Mouse (Mus musculus) natural killer cell, adult 2 months (primary cell): ENCODE data around the gene Pigl.
"Not testable (repeated sequence)": the region's sequence is repeated elsewhere in the genome, so short reads cannot be mapped to it uniquely, and the experiment has no call there.

Source experiments
- DNase-seq, 2 experiments: peaks; one replicate each; pipeline ENCODE4 v3.0.0; 2022; ENCODE audit warnings: low spot score in 2 of 2

Gene Pigl

DNA sequence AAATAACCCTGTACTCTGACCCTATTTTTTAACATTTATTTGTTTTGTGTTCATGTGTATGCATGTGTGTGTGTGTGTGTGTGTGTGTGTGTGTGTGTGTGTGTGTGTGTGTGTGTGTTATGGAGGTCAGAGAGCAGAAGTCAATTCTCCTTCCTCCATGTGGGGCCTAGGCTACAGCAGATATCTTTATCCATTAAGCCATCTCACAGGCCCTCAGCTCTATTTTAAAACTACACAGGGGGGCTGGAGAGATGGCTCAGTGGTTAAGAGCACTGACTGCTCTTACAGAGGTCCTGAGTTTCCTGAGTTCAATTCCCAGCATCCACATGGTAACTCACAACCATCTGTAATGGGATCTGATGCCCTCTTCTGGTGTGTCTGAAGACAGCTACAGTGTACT lies 9.0 kb downstream of the Pigl start:
- not testable (repeated sequence) for DNase-seq

- no peak for DNase-seq
Observed at GRCm38 (mm10) chr11:62470451-62470850, 12.2 kb downstream of the Pigl start.

- no peak for DNase-seq
Observed at GRCm38 (mm10) chr11:62473516-62473915, 15.3 kb downstream of the Pigl start.

DNA sequence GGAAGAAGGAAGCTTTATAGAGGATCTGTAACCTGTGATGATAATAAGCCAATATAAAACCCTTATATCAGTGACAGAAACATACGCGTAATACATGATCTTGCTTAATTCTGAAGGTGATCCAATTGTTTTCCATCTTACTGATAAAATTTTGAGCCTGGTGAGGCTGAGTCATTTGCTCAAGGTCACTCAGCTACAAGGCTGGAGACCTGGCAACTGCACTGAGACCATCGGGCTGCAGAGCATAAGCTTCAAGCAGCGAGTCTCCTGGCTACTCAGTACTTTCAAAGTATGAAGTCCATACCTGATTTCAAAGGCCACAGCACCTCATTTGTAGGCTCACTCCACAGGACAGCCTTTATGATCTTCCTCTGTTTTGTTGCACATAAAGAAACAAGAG lies 17.9 kb downstream of the Pigl start:
- no peak for DNase-seq

DNA sequence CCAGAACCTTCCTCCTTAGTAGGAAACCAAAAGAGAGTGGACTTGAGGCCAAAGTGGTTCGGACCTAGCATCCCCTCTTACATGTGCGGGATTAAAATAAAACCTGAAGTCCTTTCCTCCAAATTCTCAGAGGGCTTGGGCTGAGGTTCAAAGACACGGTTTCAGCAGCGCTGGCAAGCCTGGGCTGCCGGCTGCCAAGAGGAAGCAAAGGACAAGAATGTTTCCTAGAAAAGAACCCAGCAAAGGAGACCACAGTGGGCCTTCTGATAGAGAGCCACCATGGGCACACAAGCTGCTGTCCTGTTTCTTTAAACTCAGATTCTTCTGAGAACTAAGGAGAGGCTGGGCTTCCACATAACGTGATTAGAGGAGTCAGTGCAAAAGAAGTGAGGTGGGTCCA lies 20.7 kb downstream of the Pigl start:
- DNase-seq = no peak

DNA sequence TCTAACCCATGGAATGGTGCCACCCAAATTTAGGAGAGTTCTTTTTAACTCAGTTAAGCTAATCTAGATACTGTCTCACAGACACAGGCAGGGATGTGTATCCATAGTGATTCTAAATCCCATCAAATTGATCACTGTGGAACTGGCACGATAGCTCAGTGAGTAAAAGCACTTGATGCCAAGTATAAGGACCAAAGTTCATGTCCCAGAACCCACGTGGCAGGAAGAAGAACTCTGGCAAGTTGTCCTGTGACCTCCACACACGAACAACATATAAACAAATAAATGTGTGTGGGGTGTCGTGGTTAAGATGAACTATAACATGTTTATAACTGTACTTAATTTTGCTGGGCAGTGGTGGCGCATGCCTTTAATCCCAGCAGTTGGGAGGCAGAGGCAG lies 21.3 kb downstream of the Pigl start:
- DNase-seq = no peak

- no peak for DNase-seq
Observed at GRCm38 (mm10) chr11:62486949-62487348, 28.7 kb downstream of the Pigl start.

GRCm38 (mm10) chr11:62487540-62488350 lies 29.5 kb downstream of the Pigl start:
- DNase-seq = no peak

DNA sequence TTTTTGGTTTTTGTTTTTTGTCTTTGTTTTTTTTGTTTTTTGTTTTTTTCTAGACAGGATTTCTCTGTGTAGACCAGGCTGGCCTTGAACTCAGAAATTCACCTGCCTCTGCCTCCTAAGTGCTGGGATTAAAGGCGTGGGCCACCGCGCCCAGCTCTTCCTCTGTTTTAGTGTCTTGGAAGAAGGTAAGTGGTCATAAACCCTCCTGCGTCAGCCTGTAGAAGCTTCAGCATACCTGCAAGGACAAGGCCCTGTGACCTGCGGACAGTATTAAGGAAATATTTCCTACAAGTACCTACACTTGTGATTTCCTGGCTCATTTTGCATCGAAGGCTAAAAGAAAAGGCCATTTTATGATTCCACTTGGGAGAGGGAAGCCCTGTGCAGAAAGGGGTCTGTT lies 35.4 kb downstream of the Pigl start:
- no peak for DNase-seq

GRCm38 (mm10) chr11:62494754-62495275 lies 36.6 kb downstream of the Pigl start:
- peak; percentile 36 to 48 for DNase-seq

DNA sequence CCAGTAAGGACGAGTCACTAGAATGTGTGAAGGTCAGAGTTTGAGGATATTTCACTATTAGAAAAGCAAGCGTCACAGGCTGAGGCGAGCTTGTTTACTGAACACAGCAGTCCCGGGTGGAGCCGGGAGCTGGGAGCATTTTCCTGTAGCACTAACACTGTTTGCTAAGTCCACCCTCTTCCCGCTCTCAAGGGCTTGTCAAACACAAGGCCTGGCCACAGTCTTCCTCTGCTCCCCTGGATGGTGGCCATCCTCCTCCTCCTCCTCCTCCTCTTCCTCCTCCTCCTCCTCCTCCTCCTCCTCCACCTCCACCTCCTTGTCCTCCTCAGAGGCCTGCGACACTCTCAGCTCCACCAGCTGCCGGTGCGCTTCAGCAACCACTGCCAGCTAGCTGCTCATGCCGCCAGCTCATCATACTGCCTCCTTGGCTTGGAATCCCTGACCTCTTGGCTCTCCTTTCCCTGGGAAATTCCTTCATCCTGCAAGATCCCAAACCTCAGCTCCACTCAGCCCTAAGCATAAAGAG lies 37.1 kb downstream of the Pigl start:
- no peak for DNase-seq

DNA sequence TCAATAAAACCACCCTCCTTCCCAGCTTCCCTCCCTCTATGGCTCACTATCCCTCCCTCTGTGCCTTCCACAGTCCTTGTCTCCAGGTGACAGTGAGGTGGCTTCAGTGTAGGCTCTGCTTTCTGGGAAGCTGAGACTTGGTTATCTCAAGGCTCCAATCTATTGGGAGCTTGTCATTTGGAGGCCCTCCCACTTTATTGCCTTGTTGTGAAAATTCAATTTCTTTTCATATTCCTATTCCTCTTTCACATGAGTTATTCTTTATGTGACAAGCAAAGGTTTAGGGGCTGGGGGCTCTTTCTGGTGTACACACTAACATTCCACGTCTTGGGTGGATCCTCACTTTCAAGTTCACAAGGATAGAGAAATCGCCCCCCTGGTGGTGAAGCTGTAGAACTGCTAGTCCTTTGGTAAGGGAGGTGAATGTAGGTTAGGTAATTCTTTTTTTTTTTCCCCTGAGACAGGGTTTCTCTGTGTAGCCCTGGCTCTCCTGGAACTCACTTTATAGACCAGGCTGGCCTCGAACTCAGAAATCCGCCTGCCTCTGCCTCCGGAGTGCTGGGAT lies 38.0 kb downstream of the Pigl start:
- DNase-seq = peak; percentile 13 to 36

GRCm38 (mm10) chr11:62497181-62497580 lies 38.9 kb downstream of the Pigl start:
- DNase-seq = no peak

DNA sequence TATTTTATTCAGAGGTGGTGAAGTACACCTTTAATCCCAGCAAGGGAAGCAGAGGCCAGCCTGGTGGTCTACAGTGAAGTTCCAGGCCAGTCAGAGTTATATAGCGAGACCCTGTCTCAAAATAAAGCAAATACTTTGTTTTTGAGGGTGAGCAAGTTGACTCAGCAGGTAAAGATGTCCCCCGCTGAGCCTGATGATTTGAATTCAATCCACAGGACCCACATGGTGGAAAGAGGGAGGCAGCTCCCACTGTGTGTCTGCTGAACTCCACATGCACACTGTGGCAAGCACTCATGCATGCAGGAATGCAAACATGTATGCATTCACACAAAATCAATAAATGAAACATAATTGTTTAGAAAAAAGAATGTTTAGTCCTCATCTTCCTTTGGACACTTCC lies 40.5 kb downstream of the Pigl start:
- no peak for DNase-seq

- DNase-seq = no peak
Observed at GRCm38 (mm10) chr11:62500529-62500928, 42.3 kb downstream of the Pigl start.

DNA sequence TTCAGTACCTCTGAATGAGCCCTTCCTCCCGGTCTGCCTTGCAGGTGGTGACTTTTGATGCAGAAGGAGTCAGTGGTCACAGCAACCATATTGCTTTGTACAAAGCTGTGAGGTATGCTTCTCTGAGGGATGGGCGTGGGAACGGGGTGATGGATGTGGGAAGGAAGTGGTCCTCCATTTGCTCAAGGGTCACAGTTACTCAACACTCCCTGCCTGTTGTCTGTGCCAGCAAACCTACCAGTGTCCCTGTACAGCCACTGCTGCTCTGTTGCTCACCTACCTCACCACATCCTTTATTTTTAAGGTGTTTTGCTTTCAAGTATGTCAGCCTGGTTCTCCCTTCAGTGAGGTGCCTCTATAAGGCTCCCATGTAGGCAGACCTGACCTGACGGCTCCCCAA lies 49.4 kb downstream of the Pigl start:
- peak; percentile 6 to 18 for DNase-seq

- not testable (repeated sequence) for DNase-seq
Observed at GRCm38 (mm10) chr11:62508365-62508764, 50.1 kb downstream of the Pigl start.

DNA sequence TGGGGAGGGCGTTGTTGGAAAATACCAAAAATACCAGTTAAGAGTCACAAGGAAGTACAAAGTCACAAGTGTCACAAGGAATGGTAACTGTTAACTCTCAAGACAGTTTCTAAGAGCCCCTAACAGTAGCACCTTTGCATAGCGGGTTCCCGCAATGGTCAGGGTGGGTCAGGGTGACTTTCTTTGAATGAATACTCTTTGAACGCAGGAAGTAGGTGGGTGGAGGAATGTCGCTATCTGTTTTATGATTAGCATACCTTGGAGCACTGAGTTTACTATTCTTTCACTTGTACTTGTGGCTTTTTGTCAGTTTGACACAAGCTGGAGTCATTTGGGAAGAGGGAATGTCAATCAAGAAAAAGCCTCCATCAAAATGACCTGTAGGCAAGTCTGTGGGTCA lies 50.6 kb downstream of the Pigl start:
- DNase-seq = peak in 1 of 2 experiments; percentile 22

DNA sequence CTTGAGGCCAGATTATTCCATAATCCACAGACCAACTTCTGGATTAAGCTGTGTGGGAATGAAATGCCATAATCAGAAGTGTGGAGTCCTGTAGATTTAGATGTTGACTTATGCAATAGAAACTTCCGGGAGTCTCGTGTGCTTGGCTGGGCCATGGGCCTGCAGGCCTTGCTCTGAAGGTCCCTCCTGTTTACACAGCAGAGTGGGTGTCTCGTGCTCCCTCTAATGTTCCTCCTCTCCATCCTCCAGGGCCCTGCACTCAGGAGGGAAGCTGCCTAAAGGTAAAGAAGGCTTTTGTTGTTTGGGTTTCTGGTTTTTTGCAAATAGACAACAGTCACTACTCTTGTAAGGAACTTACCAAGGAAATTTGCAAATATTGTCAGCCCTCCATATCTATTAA lies 51.3 kb downstream of the Pigl start:
- DNase-seq = no peak

DNA sequence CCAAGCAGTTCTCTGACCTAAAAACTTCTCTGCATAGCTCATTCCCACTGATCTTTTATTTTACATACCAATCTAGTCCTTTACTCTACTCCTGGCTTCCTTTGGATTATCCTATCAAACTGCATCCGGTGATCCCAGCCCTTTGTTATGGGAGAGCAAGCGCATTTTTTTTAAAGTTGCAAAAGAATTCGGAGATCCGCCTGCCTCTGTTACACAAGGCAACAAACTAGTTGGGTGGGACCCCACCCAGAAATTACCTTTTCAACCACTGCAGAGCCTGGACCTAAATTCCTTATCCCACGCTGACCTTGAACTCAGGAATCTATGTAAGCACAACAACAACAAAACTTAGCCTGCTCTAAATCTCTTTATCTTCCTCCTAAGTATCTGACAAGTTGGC lies 52.7 kb downstream of the Pigl start:
- DNase-seq = no peak

GRCm38 (mm10) chr11:62511444-62512202 lies 53.4 kb downstream of the Pigl start:
- DNase-seq = no peak

GRCm38 (mm10) chr11:62512529-62513080 lies 54.3 kb downstream of the Pigl start:
- no peak for DNase-seq
